Mouse (Mus musculus) kidney, adult 11 months (tissue): ENCODE measurements at regions not wholly inside any gene's neighbourhood (a gene's known extent, or its start where the extent isn't known, plus 50 kb on each side); places are given as distances from the start of the nearest gene placed in this dataset.
"Not testable (repeated sequence)": the region's sequence is repeated elsewhere in the genome, so short reads cannot be mapped to it uniquely, and the experiment has no call there.

Source experiments
- DNase-seq: peaks from one replicate; pipeline ENCODE4 v3.0.0; 2022

DNA sequence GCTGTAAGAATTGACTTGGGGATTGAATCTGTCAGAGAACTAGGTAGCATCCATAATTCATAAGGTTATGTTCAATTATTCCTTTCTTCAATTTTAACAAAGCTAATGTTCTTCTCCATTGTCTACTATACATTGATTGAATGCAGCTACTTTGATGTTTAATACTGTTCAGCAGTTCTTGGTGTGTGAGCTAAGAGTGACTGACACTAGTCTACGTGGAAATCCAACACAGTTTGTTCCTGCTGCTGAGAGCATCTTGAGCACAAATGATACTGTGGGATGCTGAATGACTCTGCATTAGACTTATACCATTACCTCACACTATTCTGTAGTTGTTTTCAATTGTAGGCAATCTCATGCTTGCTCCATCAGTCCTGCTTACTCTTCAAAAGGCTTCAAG lies 249.4 kb upstream of the Akr1e1 start:
- DNase-seq: no peak

DNA sequence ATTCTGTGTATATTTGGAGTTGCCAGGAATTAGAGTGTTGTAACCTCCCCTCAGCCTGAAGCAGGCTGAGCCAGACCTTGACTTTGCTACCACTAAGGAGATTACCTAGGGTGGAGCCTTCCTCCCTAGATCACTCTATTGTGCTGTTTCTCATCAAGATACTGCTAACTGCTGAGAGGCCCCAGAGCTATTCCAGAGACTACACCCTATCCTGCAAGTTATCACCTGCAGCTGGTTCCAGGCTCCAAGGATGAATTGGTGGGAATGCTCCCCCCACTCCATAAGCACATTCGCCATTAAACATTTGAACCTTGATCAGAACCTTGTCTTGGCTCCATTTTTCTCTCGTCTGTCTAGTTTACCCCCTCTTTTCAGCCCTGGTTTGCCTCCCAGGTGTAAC lies 230.5 kb upstream of the Akr1e1 start:
- DNase-seq: not testable (repeated sequence)

DNA sequence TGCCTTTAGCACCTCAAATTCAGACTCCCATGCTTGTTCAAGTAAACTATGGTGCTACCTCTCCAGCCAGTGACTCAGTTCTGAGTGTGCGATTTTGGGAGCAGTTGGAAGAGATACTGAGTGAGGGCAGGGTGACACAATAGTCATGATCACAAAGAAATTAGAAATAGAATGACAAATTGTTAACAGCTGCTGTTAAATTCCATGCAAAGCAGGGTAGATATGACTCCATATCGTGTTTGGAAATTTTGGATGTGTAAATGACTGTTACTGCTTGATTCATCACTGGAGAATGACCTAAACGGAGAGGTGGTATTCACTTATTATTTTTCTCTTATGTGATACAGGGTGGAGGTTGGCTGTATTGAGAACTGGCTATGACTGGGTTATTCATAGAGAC lies 217.8 kb upstream of the Akr1e1 start:
- no peak for DNase-seq

DNA sequence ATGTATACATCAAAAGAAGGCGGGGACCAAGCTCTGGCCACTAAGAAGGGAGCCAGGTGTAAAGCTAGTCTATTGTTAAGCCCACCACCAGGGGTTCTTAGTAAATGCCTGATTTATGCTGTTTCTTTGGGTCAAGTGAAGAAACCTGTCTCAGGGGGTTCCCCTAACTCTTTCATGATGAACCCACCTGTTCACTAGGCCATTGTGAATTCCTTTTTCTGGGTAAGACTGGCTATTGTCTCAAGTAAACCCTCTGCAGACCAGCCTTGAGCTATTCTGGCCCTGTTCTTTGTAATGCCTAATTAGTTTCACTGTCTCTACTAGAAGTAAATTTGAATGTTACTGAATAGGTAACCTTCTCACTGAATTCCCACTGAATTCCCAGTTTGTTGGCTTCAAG lies 216.8 kb upstream of the Akr1e1 start:
- DNase-seq: not testable (repeated sequence)

DNA sequence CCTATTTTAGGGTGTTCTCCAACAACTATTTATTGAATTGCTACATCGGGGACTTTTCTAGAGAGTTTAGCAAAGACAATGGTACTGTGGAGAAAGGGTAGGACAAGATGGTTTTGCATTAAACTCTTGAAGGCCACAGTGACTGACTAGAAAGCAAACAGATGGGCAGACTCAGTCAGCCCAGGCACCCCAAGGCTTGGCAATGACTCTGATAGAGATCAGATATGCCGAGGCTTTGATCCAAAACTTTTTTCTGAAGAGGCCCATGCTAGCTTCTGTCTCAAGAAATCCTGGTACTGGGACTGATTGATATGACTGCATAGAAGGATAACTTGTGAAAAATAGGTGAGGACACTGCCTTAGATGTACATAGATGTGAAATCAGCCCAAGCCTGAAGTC lies 197.9 kb upstream of the Akr1e1 start:
- no peak for DNase-seq

DNA sequence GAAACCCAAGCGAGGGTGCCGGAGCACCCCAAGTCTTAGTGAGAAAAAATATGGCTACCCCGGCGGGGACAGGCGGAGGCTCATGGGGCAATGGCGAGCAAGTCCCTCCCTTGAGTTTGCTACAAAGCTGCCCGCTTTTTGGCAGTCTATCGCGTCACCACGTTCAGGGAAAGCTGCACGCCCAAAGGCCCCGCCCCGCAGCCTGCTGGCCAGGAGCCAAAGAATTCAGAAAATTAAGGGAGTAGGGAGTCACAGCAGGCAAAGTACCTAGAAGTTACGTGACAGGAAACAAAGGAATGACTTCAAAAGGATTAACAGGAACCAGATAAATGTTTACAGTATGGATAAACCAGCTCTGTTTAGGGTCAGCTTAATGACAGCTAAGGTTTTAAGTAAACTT lies 191.7 kb upstream of the Akr1e1 start:
- no peak for DNase-seq

DNA sequence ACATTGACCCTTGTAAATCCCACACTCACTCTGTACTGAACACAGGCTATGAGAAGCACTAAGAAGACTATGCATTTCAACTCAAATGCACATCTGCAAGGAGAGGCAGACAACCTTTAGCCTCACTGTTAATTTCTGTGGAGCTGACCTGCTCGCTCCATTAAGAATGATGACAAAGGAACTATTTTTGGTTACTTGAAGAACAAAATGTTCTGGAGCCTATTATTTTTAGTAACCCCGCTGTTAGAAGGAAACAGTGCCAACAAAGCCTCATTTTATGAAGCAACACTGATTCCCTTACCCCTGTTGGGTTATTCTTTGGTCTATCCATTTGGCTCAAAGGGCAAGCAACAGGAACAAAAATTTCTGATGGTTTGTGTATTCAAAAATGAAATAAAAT lies 182.2 kb upstream of the Akr1e1 start:
- DNase-seq: no peak

DNA sequence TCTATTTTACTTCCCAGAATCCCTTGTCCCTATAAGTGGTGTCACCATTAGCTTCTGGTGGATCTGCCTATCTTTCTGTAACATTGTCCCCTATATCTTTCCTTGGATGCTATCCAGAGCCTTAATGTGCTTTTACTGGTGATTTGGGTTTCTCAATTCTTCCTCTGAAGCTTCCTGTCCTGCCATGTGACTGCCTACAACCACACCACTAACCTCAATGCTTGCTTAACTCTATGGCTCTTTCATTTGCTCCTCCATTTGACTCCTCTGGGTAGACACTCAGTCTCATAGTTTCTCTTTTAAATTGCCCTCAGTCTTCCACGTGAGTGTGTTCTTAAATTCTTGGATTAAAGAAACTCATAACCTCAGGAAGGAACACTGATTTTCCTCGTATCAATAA lies 181.4 kb upstream of the Akr1e1 start:
- no peak for DNase-seq

DNA sequence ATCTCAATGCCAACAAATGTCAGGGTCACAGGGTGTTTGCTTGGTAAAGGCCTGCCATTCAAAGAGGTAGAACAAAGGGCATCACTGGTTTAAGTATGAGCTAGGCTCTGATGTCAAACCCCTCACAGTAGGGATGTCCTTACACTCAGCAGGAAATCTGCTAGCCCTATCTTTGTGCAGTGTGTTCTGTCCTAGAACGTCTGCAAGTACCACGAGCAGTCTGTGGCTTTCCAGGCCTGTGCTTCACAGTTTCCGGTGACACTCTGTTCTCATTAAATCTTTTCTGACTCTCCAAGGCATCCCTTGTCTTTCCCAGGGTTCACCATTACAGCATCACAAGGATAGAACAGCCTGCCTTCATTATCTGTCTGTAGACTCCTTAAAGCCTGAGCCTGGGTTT lies 174.3 kb upstream of the Akr1e1 start:
- DNase-seq: no peak

DNA sequence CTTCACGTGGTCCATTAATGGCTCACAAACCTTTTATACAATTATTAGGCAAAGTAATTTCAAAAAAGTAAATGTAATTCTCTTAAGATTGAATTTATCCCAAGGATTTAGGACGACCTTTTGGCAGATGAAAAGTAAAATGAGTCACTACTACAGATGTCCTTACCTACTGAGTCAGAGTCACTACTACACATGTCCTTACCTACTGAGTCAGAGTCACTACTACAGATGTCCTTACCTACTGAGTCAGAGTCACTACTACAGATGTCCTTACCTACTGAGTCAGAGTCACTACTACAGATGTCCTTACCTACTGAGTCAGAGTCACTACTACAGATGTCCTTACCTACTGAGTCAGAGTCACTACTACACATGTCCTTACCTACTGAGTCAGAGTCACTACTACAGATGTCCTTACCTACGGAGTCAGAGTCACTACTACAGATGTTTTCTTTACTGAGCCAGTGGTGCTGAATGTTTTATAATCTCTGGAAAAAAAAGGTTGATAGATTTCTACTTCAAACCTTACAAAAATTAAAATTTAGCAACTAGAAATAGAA lies 169.4 kb upstream of the Akr1e1 start:
- DNase-seq: not testable (repeated sequence)

DNA sequence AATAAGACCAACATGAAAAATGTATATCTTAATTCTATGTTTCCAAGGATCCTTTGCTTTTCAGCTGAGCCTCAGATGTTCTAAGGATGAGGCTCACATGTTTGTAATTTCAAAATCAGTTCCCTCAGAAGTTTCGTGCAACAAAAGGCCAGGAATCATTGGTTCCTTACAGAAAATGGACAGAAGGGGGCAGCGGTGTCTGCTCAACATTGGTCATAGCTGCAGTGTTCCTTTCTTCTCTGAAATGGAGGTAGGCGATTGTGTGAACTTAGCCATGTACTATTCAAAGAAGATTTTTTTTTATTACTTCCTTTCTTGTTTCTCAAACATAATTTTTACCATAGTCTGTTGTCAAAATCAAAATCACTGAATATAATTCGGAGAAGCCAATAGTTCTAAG lies 167.9 kb upstream of the Akr1e1 start:
- DNase-seq: no peak

DNA sequence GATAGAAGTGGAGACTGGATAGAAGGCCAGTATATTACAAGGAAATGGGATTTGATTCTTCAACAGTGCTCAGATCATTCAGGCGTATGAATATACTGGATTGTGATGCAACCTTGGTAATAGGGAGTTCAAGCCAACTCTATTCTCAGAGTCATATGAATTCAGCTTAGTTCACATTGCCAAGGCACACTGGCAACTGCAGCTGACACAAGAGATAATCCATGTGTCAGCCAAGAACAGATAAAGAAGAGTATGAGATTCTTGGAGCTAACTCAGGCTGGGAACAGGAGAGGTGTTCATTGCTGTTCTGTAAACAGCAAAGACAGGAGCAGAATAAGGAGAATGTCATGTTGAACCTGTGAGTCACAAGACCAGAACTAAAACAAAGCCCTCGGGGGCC lies 163.3 kb upstream of the Akr1e1 start:
- no peak for DNase-seq

DNA sequence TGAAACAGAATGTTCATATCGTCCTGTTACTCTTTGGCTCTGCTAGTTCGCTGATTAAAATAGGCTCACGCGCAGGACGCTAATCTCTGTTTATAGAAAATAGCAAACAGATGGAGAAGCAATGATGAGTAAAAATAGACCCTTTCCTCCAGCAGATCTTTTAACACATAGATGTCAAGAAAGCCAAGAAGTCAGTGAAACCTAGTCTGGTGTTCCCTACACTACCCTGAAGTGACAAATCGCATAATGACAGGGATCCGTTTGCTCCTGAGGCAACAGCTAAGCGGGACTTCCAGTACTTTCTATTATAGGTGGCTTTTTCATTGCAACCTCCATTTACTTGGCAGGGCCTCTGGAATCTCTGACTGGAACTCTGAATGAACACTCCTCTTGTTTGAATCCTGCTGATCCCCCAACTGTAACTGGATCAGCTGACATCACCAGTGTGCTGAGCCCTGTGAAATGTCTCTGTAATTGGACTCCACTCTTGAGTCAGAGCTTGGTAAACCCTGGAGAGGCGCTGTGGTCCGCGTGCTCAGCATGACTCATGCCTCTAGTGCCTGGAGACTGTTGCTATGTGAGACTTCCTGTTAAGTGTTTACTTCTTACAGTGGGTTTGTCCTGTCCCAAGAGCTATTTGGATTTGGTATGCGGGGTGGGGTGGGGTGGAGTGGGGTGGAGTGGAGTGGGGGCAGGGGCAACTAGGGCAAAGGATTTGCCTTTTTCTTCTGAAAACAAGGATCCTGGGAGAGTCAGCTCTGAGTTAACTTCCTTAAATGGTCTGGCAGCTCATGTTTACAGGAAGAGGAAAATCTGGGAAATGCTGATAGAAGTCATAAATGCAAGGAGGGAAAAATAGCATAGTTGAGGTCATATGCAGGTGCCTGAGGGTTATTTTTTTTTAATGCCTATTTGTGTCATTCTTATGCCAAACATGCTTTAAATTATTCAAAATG lies 162.4 kb upstream of the Akr1e1 start:
- DNase-seq: peak; percentile 85

DNA sequence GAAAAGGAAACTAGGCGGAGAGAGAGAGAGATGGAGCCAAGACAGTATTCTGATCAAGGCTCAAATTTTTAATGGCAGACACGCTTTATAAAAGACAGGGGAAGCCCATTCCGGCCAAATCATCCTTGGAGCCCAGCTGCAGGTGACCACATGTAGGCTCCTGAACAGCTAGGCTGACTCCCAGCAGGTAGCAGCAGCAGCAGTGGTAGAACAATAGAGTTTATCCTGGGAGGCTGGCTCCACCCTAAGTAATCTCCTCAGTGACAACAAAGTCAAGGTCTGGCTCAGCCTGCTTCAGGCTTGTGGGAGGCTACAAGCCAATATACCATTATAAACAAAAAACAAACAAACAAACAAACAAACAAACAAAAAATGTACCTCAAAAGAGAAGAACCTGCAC lies 151.0 kb upstream of the Akr1e1 start:
- DNase-seq: no peak

DNA sequence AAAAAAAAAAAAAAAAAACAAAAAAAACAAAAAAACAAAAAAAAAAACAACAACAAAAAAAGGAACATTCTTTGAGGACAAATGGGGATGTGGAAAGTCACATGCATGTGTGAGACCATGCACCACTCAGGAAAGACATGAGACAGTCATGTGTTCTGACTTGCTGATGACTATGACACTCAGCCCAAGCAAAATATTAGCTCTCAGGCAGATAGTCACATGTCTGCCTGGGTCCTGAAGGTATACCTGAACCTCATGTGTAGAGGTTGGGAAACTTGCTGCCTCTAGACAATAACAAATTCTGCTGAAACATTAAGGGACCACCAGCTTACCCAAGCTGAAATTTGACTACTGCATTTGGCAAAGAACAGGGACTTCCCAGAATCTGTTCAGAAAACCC lies 147.6 kb upstream of the Akr1e1 start:
- no peak for DNase-seq

DNA sequence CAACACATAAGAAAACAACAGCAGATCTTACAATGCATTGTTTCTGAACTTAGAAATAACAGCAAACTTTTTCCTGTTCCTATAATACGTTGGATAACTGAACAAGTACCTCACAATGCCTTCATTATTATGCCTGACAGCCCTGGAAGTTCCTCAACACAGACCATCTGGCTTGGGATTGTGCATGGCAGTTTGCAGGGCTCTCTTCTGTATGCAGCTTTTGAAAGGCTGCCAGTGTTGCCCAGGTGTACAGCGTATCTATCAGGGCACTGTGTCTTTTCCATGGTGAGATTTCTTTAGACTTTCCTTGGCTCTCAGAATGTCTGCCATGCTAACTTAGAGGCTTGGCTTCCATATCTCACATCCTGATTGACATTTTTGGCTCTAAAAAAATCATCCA lies 134.0 kb upstream of the Akr1e1 start:
- no peak for DNase-seq

DNA sequence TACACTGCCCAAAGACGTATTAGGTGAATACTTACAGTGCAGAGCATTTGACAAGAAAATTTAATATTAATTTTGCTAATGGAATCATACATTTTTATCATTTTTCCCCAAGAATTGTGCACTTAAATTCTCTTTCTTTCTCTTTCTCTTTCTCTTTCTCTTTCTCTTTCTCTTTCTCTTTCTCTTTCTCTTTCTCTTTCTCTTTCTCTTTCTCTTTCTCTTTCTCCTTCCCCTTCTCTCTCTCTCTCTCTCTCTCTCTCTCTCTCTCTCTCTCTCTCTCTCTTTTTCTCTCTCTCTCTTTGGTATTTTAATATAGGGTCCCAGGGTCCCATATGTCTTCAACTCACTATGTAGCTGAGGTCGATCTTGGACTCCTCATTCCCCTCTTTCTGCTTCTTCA lies 107.3 kb upstream of the Akr1e1 start:
- not testable (repeated sequence) for DNase-seq

DNA sequence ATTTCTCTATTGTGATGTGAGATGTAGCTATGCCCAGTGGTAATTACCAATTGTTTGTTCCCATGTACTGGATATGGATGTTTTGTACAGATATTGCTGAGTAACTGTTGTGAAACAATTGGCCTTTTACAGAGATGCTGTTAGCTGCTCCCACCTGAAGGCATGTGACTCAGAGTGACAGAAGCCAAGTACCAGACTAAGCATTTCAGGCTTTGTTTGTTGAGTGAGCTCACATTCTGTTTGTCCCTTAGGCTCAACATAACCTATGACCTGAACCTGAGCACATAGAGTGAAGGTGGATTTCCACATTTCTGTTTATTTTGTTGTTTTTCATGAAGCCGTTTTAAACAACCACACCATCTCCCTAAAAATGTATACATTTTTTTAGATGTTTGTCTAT lies 105.8 kb upstream of the Akr1e1 start:
- no peak for DNase-seq

DNA sequence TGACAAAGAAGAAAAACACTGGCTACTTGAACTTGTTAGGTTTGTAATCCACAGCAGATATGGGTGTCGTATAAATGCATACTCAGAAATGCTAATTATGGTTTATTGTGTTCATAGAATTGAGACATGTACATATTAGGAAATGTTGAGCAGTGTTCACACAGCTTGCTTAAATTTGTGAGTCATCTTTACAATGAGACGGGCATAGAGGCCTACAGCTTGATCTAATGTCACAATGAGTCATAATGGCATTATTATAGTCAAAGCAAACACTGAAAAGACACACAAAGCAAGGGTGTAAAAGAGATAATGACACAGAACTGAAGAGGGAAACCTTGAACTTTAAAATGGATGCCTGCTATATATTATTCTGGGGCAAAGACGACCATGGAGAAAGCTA lies 103.7 kb upstream of the Akr1e1 start:
- DNase-seq: no peak

DNA sequence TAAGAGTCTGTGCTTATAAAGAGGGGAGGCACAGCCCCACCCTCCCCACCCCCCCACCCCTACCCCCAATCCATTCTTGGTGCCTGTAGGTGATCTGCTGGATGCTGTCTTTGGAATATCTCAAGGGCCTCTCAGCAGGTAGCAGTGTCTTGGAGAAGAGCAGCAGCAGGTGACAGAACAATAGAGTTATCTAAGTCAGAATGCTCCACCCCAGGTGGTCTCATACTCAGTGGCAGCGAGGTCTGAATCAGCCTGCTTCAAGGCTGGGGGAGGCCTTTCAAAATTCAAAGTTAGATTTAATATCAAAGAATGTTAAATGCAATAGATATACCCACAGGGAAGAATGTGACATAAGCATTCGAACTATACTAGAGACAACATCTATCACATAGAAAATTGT lies 90.6 kb upstream of the Akr1e1 start:
- DNase-seq: not testable (repeated sequence)

DNA sequence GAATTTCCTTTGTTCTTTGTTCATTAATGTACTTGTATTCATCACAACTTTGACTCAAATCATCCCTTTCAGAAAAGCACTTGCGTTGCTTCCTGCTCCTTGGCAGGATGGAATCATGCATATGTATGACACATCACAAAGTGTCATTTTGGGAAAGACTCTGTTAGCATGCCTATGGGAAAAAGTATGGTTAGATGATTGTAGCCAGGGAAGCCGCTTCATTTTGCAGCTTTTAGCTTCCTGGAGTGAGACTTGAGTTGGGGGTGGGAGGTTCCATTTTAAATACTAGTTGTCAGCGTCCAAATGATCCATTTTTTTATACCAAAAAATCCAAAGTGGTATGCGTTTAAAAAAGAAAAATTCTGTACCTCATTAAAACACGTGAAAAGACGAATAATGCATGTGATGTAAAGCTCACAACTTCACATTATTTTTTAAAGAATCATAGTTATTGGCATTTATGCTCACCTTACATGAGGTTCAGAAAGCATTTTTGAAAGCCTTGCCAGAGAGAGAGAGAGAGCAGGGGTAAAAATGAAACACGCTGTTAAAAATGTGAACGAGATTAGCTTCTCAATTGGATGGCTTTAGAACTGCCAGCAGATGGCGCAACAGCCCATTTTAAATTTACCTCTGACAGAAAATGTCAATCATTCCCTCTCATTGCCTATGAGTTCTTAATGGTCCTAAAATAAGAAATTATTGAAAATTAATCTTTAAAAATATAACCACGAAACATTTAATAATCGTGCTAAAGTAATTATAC lies 57.6 kb upstream of the Akr1e1 start:
- DNase-seq: no peak

DNA sequence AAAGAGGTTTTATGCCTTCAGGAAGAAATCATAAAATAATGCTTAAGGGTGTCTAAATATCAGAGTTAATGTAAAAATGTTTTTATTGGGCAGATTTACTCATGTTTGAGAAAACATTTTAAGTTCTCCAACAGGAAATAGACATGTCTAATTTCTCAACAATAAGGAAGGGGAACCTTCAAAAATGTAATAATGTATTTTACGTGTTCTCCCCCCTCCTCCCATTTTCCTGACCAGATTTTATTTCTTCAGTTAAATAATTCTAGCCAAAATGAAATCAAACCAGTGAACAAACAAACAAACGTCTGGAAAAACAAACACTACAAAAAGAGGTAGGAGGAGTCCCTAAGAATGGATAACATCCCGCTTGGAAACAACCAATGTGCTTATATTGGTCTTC lies 54.4 kb upstream of the Akr1e1 start:
- DNase-seq: no peak

DNA sequence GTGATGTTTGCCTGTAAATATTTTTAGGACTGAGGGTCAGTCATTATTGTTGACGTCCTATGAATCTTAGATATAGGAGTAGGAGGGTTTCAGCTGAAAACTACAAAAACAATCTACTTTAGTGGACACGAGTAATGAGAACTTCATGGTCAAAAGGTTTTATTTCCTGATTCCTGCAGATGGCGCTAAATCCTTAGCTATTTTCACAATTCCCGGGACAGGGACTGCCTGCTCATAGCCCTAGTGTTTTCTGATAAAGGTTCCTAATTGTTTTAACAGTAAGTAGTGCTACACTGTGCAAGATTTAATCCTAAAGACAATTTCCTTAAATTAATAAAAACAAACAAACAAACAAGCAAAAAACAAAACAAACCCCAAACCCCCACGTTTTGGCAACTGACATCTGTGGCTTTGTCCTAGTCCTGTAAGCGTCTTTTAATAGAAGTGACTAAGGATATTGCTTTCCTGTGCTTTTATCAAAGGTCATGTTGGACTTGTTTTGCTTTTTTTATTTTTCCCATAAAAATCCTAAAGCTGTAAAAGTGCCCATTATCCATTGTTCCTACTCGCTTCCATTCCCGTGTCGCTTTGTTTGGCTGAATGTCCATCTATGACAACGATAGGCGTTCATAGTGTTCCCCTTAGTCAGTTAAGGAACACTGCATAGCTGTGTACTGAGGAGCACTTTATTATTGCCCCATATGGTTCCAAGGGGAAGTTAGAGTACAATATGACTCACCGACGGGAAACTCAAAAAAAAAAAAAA lies 53.5 kb upstream of the Akr1e1 start:
- DNase-seq: no peak
